Mouse (Mus musculus): ENCODE data around the gene Dnajb8.
A peak's percentile ranks its signal among the peaks of the same experiment; 100 is the strongest.

The Dnajb8 gene

DNA sequence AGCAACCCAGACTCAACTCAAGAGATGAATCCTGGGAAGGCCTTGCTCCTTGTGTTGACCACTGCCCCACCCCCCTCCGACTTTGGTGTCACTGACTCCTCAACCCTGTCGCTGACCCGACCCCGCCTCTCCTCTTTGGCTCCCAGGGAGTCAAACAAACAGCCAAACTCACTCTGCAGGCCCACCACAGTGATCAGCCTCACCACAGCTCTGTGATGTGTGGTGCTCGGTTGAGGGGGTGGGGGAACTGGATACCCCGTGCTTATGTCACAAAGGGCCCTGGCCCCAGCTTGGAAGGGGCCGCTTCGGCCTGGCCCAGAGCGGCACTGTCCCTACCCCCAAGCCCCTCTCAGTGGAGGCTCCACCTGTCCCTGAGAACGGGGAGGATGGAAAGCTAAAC is at the start of gene Dnajb8:
Dnajb8 (plus strand) TSS at position 301 of the 400 bp plus-strand sequence.
- no peak for DNase-seq

GRCm38 (mm10) chr6:88174191-88174590 is 47.9 kb upstream of the Dnajb8 start:
- DNase-seq = no peak

DNA sequence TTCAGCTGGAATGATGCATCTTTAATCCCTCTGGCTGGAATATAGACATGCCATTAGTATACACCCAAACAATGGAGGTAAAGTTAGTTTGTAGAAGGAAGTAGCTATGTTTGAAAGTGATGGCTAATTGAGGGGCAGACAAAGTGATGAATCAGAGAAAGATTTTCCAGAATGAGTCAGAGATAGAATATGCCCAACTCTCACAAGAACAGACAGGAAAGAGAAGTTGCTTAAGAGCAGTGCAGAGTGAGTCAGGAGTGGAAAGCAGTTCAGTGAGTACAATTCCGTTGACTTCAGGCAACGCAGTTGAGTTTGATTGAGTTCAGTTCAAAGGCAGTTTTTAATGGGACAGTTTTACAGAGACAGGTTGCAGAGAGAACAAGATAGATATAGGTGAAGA is 47.4 kb upstream of the Dnajb8 start:
- no peak for DNase-seq

- no peak for DNase-seq
Measured at GRCm38 (mm10) chr6:88184671-88185070, 37.4 kb upstream of the Dnajb8 start.

DNA sequence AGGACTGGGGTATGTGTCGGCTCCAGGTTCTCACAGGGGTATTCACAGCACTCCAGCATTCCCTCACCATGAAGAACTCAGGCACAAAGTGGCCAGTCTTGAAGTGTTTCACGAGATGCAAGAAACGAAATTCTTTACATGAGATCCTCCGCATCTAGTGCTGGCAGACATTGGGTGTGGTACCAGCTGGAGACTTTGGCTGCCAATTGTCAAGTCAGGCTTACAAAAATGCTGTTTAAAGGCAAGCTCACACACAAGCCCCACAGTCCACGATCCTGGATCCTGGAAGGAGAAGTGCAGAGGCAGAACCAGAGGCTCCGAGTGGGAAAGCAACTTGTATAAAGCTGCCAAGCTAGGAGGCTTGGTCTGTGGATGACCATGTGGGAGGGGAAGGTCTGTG is 33.9 kb upstream of the Dnajb8 start:
- DNase-seq = no peak

GRCm38 (mm10) chr6:88189312-88190042 is 32.6 kb upstream of the Dnajb8 start:
- DNase-seq = peak; percentile 87 to 90

- no peak for DNase-seq
Measured at GRCm38 (mm10) chr6:88190043-88190309, 32.1 kb upstream of the Dnajb8 start.

DNA sequence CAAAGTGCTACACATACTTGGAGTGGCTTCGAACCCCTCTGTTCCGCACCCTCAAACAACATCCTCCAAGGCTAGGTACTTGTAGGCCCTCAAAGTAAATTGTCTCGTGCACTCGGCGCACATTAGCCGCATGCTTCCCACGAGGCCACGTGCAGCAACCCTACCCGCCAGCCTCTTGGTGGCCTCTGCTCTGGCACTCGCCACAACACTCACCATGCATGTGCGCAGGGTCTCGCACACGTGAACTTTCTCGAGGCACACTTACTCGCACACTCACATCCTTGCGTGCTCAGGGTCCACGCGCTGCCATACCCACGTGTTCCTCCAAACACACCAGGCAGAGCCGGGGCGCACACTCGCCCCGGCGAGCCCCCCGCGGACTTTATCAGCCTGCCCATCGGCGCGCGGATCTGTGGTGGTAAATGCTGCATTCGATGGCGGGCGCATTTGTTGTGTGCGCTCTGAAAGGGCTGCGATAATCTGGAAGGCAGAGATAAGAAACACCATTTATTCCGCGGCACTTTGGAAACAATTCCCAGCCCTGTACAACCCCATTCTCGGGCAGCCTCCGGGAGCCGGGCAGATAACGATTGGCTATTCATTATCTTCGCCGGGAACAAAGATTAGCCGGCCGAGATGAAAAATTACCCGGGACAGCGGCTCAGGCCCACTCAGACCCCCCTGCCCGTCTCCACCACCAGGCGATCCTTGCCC is 31.6 kb upstream of the Dnajb8 start:
- DNase-seq = no peak

DNA sequence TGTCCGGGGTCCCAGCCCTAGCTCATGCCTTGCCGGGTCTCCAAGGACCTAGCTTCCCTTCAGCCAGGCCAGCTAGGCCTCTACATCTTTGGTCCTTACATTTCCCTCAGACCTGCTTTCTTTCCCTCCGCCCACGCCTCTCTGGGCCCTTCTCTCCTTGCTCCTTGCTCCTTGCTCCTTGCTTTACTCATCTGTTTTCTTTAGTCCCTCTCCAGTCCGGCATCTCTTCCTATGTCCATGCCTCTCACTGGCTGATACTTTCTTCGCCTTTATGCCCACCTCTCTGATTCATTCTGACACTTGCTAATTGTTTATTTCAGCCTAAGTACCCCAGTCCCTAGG is 31.1 kb upstream of the Dnajb8 start:
- no peak for DNase-seq

GRCm38 (mm10) chr6:88191411-88192070 is 30.5 kb upstream of the Dnajb8 start:
- no peak for DNase-seq

DNA sequence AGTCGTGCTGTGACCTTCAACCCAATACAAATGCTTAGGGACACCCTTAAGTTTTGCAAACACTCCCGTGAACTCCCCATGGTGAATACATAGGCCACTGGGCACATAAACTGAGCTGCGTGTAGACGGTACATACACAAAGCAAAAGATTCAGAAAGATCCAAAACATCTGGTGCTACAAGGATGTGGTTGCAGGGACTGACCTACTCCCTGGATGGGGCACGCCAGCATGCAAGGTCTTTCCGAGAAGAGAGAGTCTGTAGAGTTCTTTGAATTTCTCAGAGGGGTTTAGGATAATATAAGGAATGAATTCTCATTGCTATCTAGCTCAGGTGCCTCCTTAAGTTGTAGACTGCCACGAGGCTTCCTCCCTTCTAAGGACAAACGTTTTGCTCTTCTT is 29.3 kb upstream of the Dnajb8 start:
- DNase-seq = no peak

DNA sequence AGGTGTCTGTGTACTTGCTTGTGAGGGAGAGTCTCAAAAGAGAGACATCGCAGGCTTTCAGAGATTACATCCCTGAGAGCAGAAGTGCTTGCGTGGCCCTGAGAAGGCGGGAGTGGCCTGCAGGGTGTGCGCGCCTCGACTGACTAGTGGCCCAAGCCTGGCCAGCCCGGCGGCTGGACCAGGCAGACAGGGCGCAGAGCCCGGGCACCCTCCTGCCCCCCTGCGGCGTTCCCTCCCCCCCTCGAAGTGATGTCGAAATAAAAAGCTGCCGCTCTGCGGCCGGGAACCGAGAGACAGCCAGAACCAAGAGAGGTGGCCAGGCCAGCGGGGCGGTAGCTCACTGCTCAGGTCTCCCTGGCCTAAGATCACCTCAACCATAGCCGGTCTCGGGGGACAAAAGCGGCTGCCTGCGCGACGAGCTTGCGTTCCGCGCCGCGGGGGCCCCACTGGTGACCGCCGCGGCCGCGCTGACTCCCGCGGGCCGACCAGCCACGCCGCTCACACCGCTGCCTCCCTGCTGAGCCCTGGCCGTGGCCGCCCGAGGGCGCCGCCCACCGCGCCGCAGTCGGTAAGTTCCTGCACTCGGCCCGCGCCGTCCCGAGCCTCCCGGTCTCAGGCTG is 28.5 kb upstream of the Dnajb8 start, which contains the start of gene Gata2:
Gata2 (plus strand) TSS at position 459 of the 620 bp plus-strand sequence.
- DNase-seq = no peak

DNA sequence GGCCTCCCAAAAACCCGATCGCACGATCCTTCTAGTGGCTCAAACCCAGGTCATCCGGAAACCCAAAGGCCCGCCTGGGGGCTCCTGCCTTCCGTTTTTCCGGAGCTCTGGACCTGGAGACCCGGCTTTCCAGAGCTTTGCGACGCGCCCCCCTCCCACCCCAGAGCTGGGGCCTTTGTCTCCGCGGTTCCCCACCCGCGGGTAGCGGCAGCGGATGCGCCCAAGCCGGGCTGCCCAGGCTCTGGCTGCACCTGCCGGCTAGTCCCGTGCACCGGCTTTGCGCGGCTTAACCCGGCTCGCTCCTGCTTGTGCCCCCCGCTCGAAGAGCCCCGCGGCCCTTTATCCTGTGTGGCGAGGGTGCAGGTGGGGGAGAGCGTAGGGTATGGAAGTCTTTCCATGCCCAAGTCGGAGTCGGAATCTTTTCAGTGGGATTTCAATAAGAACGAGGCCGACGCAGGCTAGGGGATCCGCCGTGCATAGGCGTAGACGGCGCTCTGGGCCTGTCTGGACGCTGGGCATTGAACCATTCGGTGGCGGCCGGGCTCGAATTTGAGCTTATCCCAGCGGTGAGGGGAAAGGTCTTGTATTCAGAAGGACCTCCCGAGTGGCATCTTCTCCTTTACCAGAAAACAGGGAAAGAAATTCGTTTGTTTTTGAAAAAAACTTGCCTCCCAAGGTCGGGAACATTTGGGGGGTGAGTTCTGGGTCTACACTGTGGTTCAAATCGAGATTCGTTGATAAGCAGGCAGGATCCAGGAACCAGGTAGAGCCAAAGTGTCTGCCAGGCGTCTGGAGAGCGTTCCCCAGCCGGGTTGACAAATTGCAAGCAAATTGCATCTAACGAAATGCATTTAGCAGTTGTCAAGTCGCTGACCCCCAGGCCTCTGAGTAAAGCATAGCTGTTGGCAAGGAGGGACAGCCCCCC is 27.8 kb upstream of the Dnajb8 start:
- DNase-seq = no peak

DNA sequence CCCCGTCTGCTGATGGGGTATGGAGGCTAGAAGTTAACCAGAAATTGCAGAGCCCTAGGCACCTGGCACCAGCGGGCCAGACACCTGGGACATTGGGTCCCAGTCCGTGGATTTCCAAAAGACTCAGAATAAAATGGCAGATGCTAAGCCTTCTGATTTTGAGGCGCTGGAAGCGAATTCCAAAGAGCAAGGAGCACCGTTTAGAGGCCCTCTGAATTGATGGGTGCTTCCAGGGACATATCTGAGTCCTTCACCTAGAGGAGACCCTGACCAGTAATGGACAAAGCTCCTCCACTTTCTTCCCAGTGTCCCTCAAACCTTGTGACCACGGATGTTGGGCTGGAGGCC is 27.1 kb upstream of the Dnajb8 start:
- no peak for DNase-seq

DNA sequence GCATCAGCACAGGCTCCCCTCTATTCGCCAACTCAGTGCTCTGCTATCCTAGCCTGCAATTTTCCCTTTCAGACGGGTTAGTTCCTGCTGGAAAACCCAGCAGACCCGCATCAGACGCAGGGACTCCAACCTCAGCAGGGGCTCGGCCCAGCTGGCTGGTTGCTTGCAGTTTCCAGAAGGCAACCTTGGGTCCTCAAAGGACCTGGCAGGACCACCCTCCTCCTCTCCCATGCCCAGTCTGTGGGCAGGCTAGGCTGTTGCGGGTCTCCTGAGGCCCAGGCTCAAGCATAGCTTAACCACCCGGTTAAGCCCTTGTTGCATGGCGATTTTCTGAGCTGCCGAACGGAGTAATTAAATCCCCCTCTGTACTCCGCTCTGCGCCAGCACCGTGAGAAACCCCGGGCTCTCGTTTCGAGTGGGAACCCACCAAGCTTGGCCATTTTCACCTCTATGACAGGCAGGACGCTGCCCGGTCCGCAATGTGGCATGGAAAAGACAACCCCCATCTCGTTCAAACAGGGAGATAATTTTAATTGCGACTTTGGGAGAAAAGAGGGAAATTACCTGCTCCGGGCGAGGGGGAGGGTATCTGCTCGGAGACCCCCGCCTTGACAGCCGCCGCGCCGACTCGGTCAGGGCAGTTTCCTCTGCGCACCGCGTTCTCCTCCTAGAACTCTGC is 25.9 kb upstream of the Dnajb8 start:
- DNase-seq = no peak

DNA sequence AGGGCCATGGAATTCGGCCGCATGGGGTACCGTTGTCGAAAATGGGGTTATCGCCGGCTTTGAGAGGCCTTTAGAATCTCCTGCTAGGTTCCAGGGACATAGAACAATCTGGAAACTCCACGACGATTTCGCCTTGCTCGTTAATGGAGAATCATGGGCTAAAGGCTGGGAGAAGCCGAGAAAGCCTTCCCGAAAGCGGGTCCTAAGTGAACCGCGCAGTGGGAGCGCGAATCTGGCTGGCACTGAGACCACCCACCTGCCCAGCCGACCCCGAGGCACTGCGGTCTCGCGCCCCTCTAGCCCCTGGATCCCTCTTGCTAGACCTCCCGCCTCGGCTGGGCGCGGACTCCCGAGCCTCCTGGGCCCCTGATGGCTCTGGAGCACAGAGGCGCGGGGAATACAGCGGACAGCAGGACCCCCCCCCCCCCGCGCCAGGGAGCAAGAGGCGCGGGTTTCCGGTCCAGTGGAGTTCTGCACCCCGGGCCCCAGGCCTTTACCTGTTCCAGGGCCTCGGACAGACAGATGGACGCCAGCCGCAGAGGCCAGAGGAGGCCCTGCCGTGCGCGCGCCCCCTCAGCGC is 25.2 kb upstream of the Dnajb8 start:
- no peak for DNase-seq

GRCm38 (mm10) chr6:88197313-88198069 is 24.6 kb upstream of the Dnajb8 start:
- no peak for DNase-seq

DNA sequence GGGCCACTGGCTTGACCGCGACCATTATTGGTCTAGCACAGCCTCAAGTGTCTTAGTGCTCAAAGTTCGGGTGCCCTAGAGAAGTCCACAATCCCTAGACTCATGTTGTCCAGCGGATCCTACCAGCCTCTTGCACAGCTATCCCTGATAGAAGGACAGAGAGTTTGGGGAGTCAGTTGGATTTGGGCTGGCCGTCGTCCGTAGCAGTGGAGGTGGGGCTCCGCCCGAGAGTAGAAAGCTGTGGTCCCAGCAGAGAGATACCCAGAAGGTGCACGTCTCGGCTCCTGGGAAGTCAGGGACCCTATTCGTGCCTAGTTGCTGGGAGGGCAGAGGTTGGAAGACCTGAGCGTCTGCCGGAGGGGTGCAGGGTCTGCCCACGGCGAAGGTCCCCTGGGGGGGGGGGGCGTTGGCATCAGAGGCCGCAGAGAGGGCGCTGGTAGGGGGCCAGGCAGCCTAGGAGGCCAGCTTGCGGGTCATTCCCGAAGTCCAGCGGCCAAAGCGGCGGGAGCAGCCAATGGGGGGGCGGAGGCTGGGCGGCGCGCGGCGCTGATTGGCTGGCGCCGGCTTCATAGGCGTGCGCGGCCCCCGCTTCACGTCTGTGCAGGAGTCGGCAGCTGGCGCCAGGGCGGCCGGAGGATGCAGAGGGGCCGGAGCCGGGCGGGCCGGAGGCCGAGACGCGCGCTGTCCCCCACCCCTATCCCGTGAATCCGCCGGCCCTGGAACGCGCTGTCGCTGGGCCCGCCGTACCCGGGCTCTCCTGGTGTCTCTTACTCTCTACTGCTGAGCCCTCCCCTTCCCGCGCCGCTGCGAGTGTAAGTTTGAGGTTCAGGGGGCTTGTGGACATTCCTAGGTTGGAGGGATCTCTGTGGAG is 23.8 kb upstream of the Dnajb8 start:
- peak in 1 of 2 experiments; percentile 51 for DNase-seq

DNA sequence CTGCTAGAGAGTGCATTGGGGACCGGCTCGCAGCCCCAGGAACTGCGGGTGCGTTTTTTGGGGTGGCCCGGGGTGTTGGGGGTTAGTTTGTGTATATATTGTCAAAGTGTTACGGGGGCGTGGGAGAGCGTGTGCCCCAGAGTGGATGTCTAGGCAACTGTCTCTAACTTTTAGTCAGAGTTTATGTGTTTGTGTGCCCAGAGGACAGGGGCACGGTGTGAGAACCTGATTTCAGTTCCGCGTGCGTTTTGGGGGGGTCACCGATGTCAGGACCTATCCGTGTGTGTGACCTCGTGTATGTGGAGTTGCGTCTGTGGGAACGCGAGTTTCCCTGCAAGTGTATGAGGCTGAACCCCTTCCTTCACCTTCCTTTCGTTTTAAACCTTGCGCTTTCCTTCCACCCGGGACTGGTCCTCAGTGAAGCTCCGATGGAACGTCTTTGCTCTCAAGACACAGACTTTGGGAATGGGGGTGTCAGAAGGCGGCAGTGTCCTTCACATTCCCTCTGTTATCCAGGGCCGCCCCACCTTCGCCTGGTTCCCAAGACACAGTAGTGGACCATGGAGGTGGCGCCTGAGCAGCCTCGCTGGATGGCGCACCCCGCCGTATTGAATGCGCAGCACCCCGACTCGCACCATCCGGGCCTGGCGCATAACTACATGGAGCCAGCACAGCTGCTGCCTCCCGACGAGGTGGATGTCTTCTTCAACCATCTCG is 22.9 kb upstream of the Dnajb8 start:
- no peak for DNase-seq
